Mouse (Mus musculus): ENCODE measurements around the gene 1700022I11Rik.

DNA sequence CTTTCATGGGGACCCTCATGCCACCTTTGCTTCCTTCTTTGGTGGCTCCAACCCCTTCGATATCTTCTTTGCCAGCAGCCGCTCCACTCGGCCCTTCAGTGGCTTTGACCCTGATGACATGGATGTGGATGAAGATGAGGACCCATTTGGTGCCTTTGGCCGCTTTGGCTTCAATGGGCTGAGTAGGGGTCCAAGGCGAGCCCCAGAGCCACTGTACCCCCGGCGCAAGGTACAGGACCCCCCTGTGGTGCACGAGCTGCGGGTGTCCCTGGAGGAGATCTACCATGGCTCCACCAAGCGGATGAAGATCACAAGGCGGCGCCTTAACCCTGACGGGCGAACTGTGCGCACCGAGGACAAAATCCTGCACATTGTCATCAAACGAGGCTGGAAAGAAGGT, 12.8 kb upstream of the 1700022I11Rik start:
- TF ChIP-seq GATA1 (IDR thresholded peaks at IDR 0.05; ENCODE audit: low read length) = no peak
- TF ChIP-seq TAL1 (IDR thresholded peaks at IDR 0.05; ENCODE audit: low read length) = no peak
